Mouse (Mus musculus): Measurements from ENCODE around the gene Ubl3.

The Ubl3 gene

GRCm38 (mm10) chr5:148522378-148522777 lies 30.2 kb downstream of the Ubl3 start:
- DNase-seq: no peak

GRCm38 (mm10) chr5:148517445-148517844 lies 35.1 kb downstream of the Ubl3 start:
- DNase-seq: no peak

- DNase-seq: no peak
Observed at GRCm38 (mm10) chr5:148512042-148512640, 40.4 kb downstream of the Ubl3 start.

GRCm38 (mm10) chr5:148510265-148510664 lies 42.3 kb downstream of the Ubl3 start:
- no peak for DNase-seq

- DNase-seq: no peak
Observed at GRCm38 (mm10) chr5:148509731-148510130, 42.9 kb downstream of the Ubl3 start.

- DNase-seq: no peak
Observed at GRCm38 (mm10) chr5:148508901-148509604, 43.5 kb downstream of the Ubl3 start.

- no peak for DNase-seq
Observed at GRCm38 (mm10) chr5:148505381-148505780, 47.2 kb downstream of the Ubl3 start.

- DNase-seq: no peak
Observed at GRCm38 (mm10) chr5:148502237-148502636, 50.4 kb downstream of the Ubl3 start.

GRCm38 (mm10) chr5:148501228-148501957 lies 51.2 kb downstream of the Ubl3 start:
- DNase-seq: no peak

- no peak for DNase-seq
Observed at GRCm38 (mm10) chr5:148500516-148500915, 52.1 kb downstream of the Ubl3 start.

GRCm38 (mm10) chr5:148499616-148500015 lies 53.0 kb downstream of the Ubl3 start:
- no peak for DNase-seq

GRCm38 (mm10) chr5:148495991-148496390 lies 56.6 kb downstream of the Ubl3 start:
- no peak for DNase-seq

- DNase-seq: no peak
Observed at GRCm38 (mm10) chr5:148495173-148495572, 57.4 kb downstream of the Ubl3 start.

- DNase-seq: no peak
Observed at GRCm38 (mm10) chr5:148494249-148494648, 58.3 kb downstream of the Ubl3 start.

GRCm38 (mm10) chr5:148493025-148493424 lies 59.6 kb downstream of the Ubl3 start:
- DNase-seq: no peak

- no peak for DNase-seq
Observed at GRCm38 (mm10) chr5:148490391-148490790, 62.2 kb downstream of the Ubl3 start.

GRCm38 (mm10) chr5:148489724-148490193 lies 62.8 kb downstream of the Ubl3 start:
- DNase-seq: peak; percentile 82

GRCm38 (mm10) chr5:148488891-148489723 lies 63.5 kb downstream of the Ubl3 start:
- peak; percentile 77 for DNase-seq

- DNase-seq: no peak
Observed at GRCm38 (mm10) chr5:148486202-148486601, 66.4 kb downstream of the Ubl3 start.

- DNase-seq: no peak
Observed at GRCm38 (mm10) chr5:148481745-148482144, 70.8 kb downstream of the Ubl3 start.

- DNase-seq: no peak
Observed at GRCm38 (mm10) chr5:148474346-148474745, 78.2 kb downstream of the Ubl3 start.

GRCm38 (mm10) chr5:148468626-148469441 lies 83.8 kb downstream of the Ubl3 start:
- DNase-seq: no peak
